Mouse (Mus musculus): ENCODE results near the gene Pax2. TPM values are rescaled to one million over a fixed set of nuclear protein-coding genes. Genes with fewer than 3 reads are reported as not detected.
"Not testable (repeated sequence)": the region's sequence is repeated elsewhere in the genome, so short reads cannot be mapped to it uniquely, and the experiment has no call there.

Gene Pax2
- total RNA-seq, 2 experiments from 2014 or later, result 0.45 to 13.6 TPM

GRCm38 (mm10) chr19:44834218-44835041, 78.6 kb downstream of the Pax2 start:
- DNase-seq (ENCODE audit: low spot score in 2 of 2), result no peak

DNA sequence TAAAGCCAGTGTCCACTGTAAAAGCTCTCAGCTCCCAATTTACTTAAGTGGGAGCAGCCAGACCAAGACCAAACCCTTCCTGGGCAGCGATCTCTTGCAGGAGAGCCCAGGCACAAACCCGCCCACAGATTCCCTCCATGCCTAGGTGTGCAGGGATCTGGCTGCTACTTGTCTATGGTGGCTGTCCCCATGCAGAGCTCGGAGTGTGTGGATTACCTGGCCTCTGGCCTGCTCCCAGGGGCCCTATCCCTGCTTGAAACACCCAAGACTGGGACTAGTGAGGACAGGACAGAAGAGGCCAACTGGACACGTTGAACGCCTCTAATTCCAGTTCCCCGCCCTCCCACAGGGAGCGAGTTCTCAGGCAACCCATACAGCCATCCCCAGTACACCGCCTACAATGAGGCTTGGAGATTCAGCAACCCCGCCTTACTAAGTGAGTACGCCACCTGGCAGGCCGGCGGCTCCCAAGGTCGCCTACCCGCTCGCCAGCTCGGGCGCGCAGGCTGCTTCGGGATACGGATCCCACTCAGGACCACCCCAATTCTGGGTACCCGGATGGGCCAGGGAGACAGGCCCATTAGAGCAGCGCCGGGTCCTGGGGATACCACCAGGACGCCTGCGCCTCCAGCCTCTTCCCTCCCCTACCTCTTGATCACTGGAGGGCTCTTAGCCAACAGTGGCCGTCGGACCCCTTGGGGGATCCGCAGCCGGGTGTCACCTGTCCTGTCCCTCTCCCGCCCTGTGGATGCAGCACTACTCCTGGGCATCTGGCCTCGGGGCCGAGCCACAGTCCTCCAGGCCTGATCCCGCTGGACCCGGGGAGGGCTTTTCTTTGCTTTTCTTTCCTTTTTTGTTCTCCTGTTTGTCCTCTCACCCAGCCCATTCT, 79.4 kb downstream of the Pax2 start:
- DNase-seq (ENCODE audit: low spot score in 2 of 2), result no peak

DNA sequence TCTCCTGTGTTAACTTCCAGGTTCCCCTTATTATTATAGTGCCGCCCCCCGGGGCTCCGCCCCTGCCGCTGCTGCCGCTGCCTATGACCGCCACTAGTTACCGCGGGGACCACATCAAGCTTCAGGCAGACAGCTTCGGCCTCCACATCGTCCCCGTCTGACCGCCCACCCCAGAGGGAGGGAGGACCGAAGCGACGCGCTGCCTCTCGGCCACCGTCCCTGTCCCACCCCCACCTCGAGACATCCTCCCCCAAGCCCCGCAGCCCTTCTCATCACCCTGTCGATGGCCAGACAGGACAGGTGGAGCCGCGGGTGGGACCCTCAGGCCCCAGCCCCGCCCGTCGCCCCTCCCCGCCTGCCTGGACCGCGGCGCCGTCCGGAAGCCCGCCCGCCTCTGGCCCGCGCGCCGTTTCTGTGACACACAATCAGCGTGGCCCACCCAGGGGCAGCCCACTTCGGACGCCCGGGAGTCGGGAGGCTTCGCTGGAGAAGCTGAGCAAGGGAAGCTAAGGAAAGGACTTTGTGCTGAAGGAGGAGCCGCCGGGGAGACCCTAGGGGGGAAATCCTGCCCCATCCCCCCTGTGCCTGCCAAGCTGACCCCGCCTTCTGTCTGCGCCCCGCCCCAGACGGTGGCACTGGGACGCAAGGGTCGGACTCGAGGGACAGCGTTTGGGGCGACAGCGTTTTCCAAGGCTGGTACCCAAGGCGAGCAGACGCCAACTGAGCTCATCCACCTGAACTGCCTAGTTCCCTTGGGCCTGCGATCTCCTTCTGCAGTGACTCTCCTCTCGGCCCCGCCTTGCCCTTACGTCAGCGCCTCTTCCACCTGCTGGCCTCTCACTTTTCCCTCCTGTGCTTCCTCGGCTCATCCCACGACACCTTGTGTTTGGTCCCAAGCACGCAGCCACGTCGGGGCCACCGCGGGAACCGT, 80.4 kb downstream of the Pax2 start:
- DNase-seq (ENCODE audit: low spot score in 2 of 2), result no peak

DNA sequence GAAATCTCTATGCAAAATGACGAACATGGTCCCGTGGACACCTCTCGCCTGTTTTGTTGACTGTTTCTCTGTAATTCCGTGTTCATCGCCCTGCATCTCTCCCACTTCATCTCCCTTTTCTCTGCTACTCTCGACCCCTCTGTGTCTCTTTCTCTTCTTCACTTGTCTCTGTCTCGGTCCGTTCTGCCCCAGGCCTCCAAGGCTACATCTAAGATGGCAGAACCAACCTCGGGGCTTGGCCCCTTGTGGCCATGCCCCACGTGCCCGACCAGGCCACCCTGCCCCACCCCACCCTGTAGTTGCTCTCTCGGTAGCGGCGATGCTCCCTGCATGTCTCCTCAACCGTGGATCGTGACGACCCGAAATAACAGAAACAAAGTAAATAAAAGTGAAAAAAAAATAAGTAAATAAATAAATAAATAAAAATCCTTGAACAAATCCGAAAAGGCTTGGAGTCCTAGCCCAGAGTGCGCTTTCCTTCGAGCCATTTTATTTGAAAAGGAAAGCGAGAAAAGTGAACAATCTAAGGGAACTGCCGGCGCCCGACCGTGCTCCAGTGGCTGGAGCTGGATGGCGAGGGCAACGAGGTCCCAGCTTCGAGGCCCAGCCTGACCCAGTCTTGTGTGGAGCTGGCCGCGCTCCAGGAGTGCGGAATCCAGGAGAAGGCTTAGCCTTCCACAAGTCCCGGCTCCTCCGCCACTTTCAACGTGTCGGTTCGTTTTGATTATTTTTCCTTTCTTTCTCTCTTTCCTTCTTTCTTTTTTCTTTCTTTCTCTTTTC, 81.8 kb downstream of the Pax2 start:
- no peak for DNase-seq (ENCODE audit: low spot score in 2 of 2)

GRCm38 (mm10) chr19:44838321-44838720, 82.5 kb downstream of the Pax2 start:
- DNase-seq (ENCODE audit: low spot score in 2 of 2), result no peak

- DNase-seq (ENCODE audit: low spot score in 2 of 2), result not testable (repeated sequence)
These were observed 86.8 kb downstream of the Pax2 start for GRCm38 (mm10) chr19:44842661-44843060.

- DNase-seq (ENCODE audit: low spot score in 2 of 2), result no peak
These were observed 93.6 kb downstream of the Pax2 start for GRCm38 (mm10) chr19:44849465-44849864.

DNA sequence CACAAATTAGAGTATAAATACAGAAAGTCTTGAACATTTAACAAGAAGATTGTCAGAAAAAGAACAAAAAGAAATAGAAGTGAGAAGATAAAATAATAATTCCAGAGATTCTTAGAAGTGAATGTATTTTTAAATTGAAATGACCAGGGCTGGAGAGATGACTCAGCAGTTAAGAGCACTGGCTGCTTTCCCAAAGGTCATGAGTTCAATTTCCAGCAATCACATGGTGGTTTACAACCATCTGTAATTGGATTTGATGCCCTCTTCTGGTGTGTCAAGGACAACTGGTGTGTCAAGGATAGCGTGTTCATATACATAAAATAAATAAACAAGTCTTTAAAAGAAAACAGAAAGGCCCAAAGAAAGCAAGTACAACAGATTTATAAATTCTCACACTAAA, 102.8 kb downstream of the Pax2 start:
- DNase-seq (ENCODE audit: low spot score in 2 of 2), result no peak

- no peak for DNase-seq (ENCODE audit: low spot score in 2 of 2)
These were observed 112.9 kb downstream of the Pax2 start for GRCm38 (mm10) chr19:44868766-44869165.

GRCm38 (mm10) chr19:44874186-44874898, 118.5 kb downstream of the Pax2 start:
- DNase-seq (ENCODE audit: low spot score in 2 of 2), result no peak

GRCm38 (mm10) chr19:44874928-44875327, 119.1 kb downstream of the Pax2 start:
- DNase-seq (ENCODE audit: low spot score in 2 of 2), result no peak

DNA sequence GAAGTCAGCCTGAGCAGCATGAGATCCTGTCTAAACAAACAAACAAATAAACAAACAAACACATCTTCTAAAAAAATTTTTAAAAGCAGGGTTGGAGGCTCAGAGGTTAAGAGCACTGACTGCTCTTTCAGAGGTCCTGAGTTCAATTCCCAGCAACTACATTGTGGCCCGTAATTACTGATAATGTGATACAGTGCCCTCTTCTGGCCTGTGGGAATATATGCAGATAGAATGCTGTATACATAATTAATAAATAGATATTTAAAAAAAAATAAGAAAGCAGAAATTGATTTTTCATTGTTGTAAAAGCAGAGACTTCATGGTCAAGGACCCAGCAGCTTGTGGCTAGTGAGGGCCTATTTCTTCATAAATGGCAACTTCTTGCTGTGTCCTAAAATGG, 119.9 kb downstream of the Pax2 start:
- DNase-seq (ENCODE audit: low spot score in 2 of 2), result no peak

DNA sequence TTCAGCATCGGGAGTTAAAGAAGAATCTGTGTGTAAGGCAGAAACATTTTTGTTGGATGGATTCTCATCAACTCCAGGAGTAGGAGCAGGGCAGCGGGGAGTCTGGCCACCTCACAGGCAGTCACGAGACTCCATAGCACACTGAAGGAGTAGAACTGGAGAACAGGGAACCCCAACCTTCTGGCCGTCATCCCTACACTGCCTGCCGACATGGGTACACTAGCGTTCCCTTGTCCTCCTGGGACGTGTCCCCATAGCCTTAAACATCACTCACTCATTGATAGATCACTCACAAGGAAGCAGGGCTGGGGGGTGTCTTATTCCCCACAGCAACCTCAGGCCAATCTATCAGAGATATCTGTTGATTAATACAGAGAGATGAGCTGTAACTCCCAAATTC, 120.7 kb downstream of the Pax2 start:
- no peak for DNase-seq (ENCODE audit: low spot score in 2 of 2)

DNA sequence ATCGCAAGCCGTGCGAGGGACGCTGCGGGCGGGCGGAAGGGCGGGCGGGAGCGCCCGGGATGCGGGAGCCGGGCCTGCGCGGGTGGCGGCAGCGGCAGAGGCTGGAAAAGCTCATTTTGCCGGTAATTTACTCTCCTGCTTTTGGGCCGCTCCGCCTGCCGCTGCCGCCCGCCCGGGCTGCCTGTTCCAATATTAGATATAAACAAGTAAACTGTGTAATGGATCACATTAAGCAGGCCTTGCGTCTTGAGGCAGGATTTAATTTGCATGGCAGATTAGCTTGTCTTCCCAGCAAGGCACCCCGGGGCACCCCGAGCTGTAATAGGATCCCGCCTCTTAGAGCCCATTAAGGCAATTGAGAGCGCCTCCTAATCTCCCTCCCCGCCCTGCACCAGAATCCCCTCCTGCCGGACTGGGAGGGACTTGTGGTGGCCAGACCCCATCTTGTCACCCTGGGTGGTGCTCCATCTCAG, 126.7 kb downstream of the Pax2 start:
- DNase-seq (ENCODE audit: low spot score in 2 of 2), result no peak

- DNase-seq (ENCODE audit: low spot score in 2 of 2), result no peak
These were observed 128.5 kb downstream of the Pax2 start for GRCm38 (mm10) chr19:44884331-44884730.

- DNase-seq (ENCODE audit: low spot score in 2 of 2), result no peak
These were observed 130.6 kb downstream of the Pax2 start for GRCm38 (mm10) chr19:44886475-44886874.
